Mouse (Mus musculus) midbrain, embryonic 12.5 days (tissue): Measurements from ENCODE around the gene Pgghg. TPM values are rescaled to one million over a fixed set of nuclear protein-coding genes. Genes with fewer than 3 reads are reported as not detected.
"Not testable (repeated sequence)": the region's sequence is repeated elsewhere in the genome, so short reads cannot be mapped to it uniquely, and the experiment has no call there.

Experiments
- ATAC-seq: fragments of 200-750 bp; cut with Nextera tagmentation; 2 replicates; pipeline ENCODE4 v1.8.0; 2017; ENCODE audit warnings: low read depth, moderate TSS enrichment, moderate library complexity; ENCODE audit not compliant: low FRiP score
- H3K27ac ChIP-seq: fragments of 300-500 bp; sonication (generic); replicated peaks from 2 replicates; pipeline ENCODE4 v1.5.1; 2016; ENCODE audit warnings: mild to moderate bottlenecking
- H3K27me3 ChIP-seq: fragments of 300-500 bp; sonication (generic); 2 replicates; pipeline ENCODE4 v1.6.1; 2016; ENCODE audit warnings: mild to moderate bottlenecking
- H3K36me3 ChIP-seq: fragments of 300-500 bp; sonication (generic); 2 replicates; pipeline ENCODE4 v1.6.1; 2016
- H3K4me1 ChIP-seq: fragments of 300-500 bp; sonication (generic); 2 replicates; pipeline ENCODE4 v1.6.1; 2016
- H3K4me2 ChIP-seq: fragments of 300-500 bp; sonication (generic); replicated peaks from 2 replicates; pipeline ENCODE4 v1.6.1; 2016; ENCODE audit warnings: mild to moderate bottlenecking, moderate library complexity
- H3K4me3 ChIP-seq: fragments of 300-500 bp; sonication (generic); 2 replicates; pipeline ENCODE4 v1.5.1; 2016; ENCODE audit warnings: mild to moderate bottlenecking
- H3K9ac ChIP-seq: fragments of 300-500 bp; sonication (generic); replicated peaks from 2 replicates; pipeline ENCODE4 v1.6.1; 2016; ENCODE audit warnings: mild to moderate bottlenecking, moderate library complexity
- H3K9me3 ChIP-seq: fragments of 300-500 bp; sonication (generic); 2 replicates; pipeline ENCODE4 v1.6.1; 2016; ENCODE audit warnings: mild to moderate bottlenecking
- WGBS: fragments of 180-500 bp; shearing (Covaris S2); methylation state at CpG from one replicate; pipeline ENCODE4 v1.1.7; 2016; 5-methylcytosine and 5-hydroxymethylcytosine counted together
- polyA plus RNA-seq: library from polyadenylated mRNA; unstranded; fragments of >200 nt; fragmentation: Nextera tagmentation; extraction: Ambion mirVana; gene quantifications from 2 replicates; pipeline ENCODE4 v1.2.1, GENCODE M21; 2016

Gene Pgghg
- polyA plus RNA-seq, 1 experiment from 2014 or later = 14.9 TPM

GRCm38 (mm10) chr7:140959181-140959901, 18.1 kb downstream of the Pgghg start:
- Histone ChIP-seq H3K27ac (no peak overlapping the region), H3K9ac (no peak overlapping the region), H3K4me1 (peaks cover 25% of the 10 kb centered on the region), H3K4me3 (no peak overlapping the region), H3K27me3 (0 out of 2 replicates have a peak, but pooled peaks cover 4% of the 10 kb centered on the region), H3K9me3 (no peaks in the 10 kb centered on the region), H3K4me2 (no peak overlapping the region), H3K36me3 (no peaks in the 10 kb centered on the region)
- ATAC-seq = no peak
- 4% methylated on average over 9 of the region's 9 CpGs for WGBS

GRCm38 (mm10) chr7:140960026-140960425, 18.8 kb downstream of the Pgghg start:
- Histone ChIP-seq H3K4me1 (peaks cover 21% of the 10 kb centered on the region), H3K9ac (no peak overlapping the region), H3K4me2 (no peak overlapping the region), H3K27me3 (no peaks in the 10 kb centered on the region), H3K36me3 (no peaks in the 10 kb centered on the region), H3K9me3 (no peaks in the 10 kb centered on the region), H3K27ac (no peak overlapping the region), H3K4me3 (no peak overlapping the region)
- ATAC-seq = no peak
- WGBS = 62% methylated on average over 5 of the region's 5 CpGs

DNA sequence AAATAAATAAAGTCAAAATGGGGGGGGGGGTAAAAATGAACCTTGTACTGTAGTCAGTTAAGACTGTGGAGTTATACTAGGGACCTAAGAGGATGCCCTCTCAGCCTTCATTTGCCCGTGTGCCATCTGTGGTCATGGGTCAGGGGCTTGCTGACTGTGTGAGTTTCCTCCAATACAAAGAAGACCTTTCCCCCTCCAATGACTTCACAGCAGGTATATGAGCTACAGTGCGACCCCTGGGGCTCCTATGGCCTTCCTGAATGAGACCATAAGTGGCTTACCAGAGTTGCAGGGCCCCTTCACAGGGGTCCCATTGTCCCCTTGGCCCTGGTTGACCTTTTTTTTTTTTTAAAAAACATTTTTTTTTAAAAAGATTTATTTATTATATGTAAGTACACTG, 20.2 kb downstream of the Pgghg start:
- no peak overlapping the region for H3K4me3 ChIP-seq
- peaks cover 10% of the 10 kb centered on the region; the same call in 1 of the 2 replicates for H3K4me1 ChIP-seq
- H3K9ac ChIP-seq = no peak overlapping the region
- H3K4me2 ChIP-seq = no peak overlapping the region
- no peaks in the 10 kb centered on the region for H3K27me3 ChIP-seq
- H3K27ac ChIP-seq = no peak overlapping the region
- 24% methylated on average over 2 of the region's 2 CpGs for WGBS
- no peaks in the 10 kb centered on the region for H3K9me3 ChIP-seq
- H3K36me3 ChIP-seq = no peaks in the 10 kb centered on the region
- no peak for ATAC-seq

- 68% methylated on average over 2 of the region's 2 CpGs for WGBS
- no peak for ATAC-seq
- Histone ChIP-seq H3K4me3 (no peak overlapping the region), H3K27ac (no peak overlapping the region), H3K9ac (no peak overlapping the region), H3K27me3 (no peaks in the 10 kb centered on the region), H3K9me3 (no peaks in the 10 kb centered on the region), H3K36me3 (no peaks in the 10 kb centered on the region), H3K4me1 (peaks cover 13% of the 10 kb centered on the region), H3K4me2 (no peak overlapping the region)
These were observed 21.5 kb downstream of the Pgghg start for GRCm38 (mm10) chr7:140962733-140963132.

DNA sequence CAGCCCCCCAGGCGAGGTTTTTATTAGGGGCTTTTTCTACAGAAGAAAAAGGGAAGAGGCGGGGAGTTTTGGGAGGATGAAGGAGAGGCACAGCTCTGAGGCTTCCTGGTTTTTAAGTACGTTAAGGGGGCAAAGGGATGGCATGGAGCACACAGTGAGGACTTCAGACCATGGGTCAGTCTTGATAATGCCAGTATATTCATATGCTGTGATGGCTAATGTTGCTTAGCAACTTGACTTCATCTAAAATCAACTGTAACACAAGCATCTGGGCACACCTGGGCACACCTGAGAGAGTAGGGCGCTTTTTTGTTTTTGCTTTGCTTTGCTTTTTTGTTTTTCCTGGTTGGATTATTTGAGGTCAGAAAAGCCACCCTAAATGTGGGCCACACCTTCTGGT, 25.7 kb downstream of the Pgghg start, which contains the start of gene Ifitm1:
TSS of gene Ifitm1 (plus strand) at position 301 of the 400 bp plus-strand sequence.
- WGBS = 80% methylated on average over 4 of the region's 4 CpGs
- H3K4me3 ChIP-seq = no peak within 1 kb of the TSS
- H3K4me1 ChIP-seq = peaks cover 9% of the 10 kb centered on the region
- peaks cover 4% of the 10 kb centered on the region; the same call in 1 of the 2 replicates for H3K27me3 ChIP-seq
- H3K9me3 ChIP-seq = no peaks in the 10 kb centered on the region
- no peak for ATAC-seq
- H3K27ac ChIP-seq = no peak within 1 kb of the TSS
- H3K9ac ChIP-seq = no peak within 1 kb of the TSS
- H3K36me3 ChIP-seq = no peaks in the 10 kb centered on the region
- no peak within 1 kb of the TSS for H3K4me2 ChIP-seq

- Histone ChIP-seq H3K4me1 (peaks cover 9% of the 10 kb centered on the region), H3K36me3 (no peaks in the 10 kb centered on the region), H3K27ac (no peak overlapping the region), H3K9ac (no peak overlapping the region), H3K4me3 (no peak overlapping the region), H3K27me3 (peaks cover 4% of the 10 kb centered on the region; the same call in 1 of the 2 replicates), H3K9me3 (no peaks in the 10 kb centered on the region), H3K4me2 (no peak overlapping the region)
- ATAC-seq = no peak
- WGBS = 8% methylated on average over 14 of the region's 14 CpGs
These were observed 26.8 kb downstream of the Pgghg start for GRCm38 (mm10) chr7:140967862-140968591.

- peaks cover 14% of the 10 kb centered on the region for H3K4me1 ChIP-seq
- not testable (repeated sequence) for ATAC-seq, H3K9ac ChIP-seq, H3K4me2 ChIP-seq, H3K4me3 ChIP-seq, H3K27me3 ChIP-seq, H3K27ac ChIP-seq, H3K36me3 ChIP-seq, H3K9me3 ChIP-seq
- WGBS = 12% methylated on average over 3 of the region's 3 CpGs
These were observed 27.5 kb downstream of the Pgghg start for GRCm38 (mm10) chr7:140968710-140969109.

- H3K27me3 ChIP-seq = peaks cover 11% of the 10 kb centered on the region; the same call in 1 of the 2 replicates
- no peak overlapping the region for H3K9ac ChIP-seq
- no peaks in the 10 kb centered on the region for H3K9me3 ChIP-seq
- H3K4me2 ChIP-seq = no peak overlapping the region
- no peaks in the 10 kb centered on the region for H3K36me3 ChIP-seq
- no peak for ATAC-seq
- 53% methylated on average over 7 of the region's 7 CpGs for WGBS
- H3K27ac ChIP-seq = no peak overlapping the region
- H3K4me1 ChIP-seq = peaks cover 19% of the 10 kb centered on the region
- H3K4me3 ChIP-seq = no peak overlapping the region
These were observed 29.7 kb downstream of the Pgghg start for GRCm38 (mm10) chr7:140970931-140971330.

- Histone ChIP-seq H3K27me3 (peaks cover 11% of the 10 kb centered on the region; the same call in 1 of the 2 replicates), H3K36me3 (no peaks in the 10 kb centered on the region), H3K27ac (no peak overlapping the region), H3K4me2 (no peak overlapping the region), H3K4me3 (no peak overlapping the region), H3K4me1 (peaks cover 19% of the 10 kb centered on the region), H3K9ac (no peak overlapping the region), H3K9me3 (no peaks in the 10 kb centered on the region)
- no peak for ATAC-seq
- WGBS = 85% methylated on average over 8 of the region's 8 CpGs
These were observed 30.4 kb downstream of the Pgghg start for GRCm38 (mm10) chr7:140971479-140972171.

DNA sequence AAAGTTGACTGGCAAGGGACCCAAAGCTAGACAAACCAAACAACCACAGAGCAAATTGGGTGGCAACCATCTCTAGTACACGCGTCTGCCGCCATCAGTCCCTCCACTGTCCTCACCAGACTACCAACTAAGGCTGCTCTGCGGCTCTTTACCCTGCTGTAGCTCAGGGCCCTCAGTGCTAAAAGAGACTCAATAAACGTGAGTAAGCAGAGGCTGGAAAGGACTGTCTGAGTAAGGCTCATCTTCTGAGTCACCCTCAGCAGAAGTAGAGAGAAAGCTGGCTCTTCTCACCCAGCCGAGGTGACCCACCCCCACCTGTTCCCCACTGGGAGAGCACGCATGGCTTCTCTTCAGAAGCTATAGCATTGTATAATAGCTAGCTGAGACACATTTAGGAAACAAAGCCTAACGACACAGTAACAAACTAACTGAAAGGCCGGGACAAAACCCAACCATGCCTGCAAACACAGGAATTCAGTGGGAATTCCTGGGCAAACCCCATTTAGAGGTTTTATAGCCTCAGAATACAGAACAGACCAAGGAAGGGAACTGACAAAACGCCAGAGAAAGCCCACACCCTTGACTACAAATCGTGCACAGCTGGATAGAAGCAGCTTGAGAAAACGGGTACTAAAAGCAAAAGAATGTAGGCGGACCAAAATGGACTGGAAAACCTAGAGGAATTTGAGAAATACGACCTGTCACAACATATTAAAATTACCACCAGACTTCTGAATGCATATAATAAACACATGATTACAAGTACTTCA, 32.4 kb downstream of the Pgghg start:
- no peak overlapping the region for H3K4me3 ChIP-seq
- no peaks in the 10 kb centered on the region for H3K36me3 ChIP-seq
- H3K27me3 ChIP-seq = peaks cover 11% of the 10 kb centered on the region; the same call in 1 of the 2 replicates
- H3K27ac ChIP-seq = no peak overlapping the region
- H3K4me1 ChIP-seq = peaks cover 10% of the 10 kb centered on the region
- H3K4me2 ChIP-seq = no peak overlapping the region
- H3K9me3 ChIP-seq = no peaks in the 10 kb centered on the region
- ATAC-seq = no peak
- 27% methylated on average over 14 of the region's 14 CpGs for WGBS
- no peak overlapping the region for H3K9ac ChIP-seq

DNA sequence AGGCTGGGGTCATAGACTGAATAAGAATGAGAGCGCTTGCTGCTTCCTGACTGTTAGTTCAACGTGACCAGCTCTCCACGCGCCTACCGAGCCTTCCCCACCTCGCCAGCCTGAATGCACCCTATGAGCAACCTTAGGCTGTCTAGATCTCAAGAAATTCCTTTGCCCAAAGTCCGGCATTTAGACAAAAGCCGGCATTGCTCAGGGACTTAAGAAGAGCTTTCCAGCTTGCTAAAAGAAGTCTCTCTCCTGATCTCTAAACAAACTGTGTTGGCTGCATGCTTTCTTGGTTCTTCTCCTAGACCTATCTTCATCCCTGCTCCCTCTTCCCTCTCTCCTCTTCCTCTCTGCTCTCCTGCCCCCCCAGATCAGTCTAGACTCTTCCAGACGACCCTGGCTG, 33.7 kb downstream of the Pgghg start:
- Histone ChIP-seq H3K27ac (no peak overlapping the region), H3K9ac (no peak overlapping the region), H3K4me1 (peaks cover 10% of the 10 kb centered on the region), H3K4me3 (no peak overlapping the region), H3K36me3 (no peaks in the 10 kb centered on the region), H3K9me3 (no peaks in the 10 kb centered on the region), H3K4me2 (no peak overlapping the region), H3K27me3 (peaks cover 7% of the 10 kb centered on the region; the same call in 1 of the 2 replicates)
- ATAC-seq = no peak
- WGBS = 8% methylated on average over 9 of the region's 9 CpGs
